10 mouse cellular contexts compared by ENCODE assay signal in genomic region chr5:119691075-119691474, GRCm38 (mm10). TPM values are rescaled to one million over a fixed set of nuclear protein-coding genes. Genes with fewer than 3 reads are reported as not detected.
A peak's percentile ranks its signal among the peaks of the same experiment; 100 is the strongest.
DNase-seq lines count a peak whose midpoint lies in the region; ATAC-seq lines count a peak whose summit lies in the region.
"Had no signal": no experiment of that assay in that cellular context is flagged by ENCODE, and none has a peak within 500 bp of the region (broad histone marks: within the 10 kb centered on the region; RNA-seq: fewer than 3 reads in every experiment).

No protein-coding gene starts in this region.

- peaks cover 10% of the 10 kb centered on the region for H3K4me1 ChIP-seq in intestine, embryonic 14.5 days (replicated peaks; ENCODE audit: control insufficient read depth, insufficient read depth, low read length)
- H3K4me1 ChIP-seq in intestine, embryonic 15.5 days (replicated peaks) = peaks cover 9% of the 10 kb centered on the region
- peaks cover 8% of the 10 kb centered on the region; the same call in 1 of the 2 replicates for H3K4me1 ChIP-seq in embryonic facial prominence, embryonic 11.5 days (ENCODE audit: control insufficient read depth, insufficient read depth, low read length)
- H3K4me1 ChIP-seq in intestine, embryonic 16.5 days (ENCODE audit: control insufficient read depth, insufficient read depth, low read length) = peaks cover 12% of the 10 kb centered on the region
- H3K4me1 ChIP-seq: neural tube, embryonic 13.5 days had no signal

- no peak overlapping the region for H3K4me3 ChIP-seq in intestine, embryonic 14.5 days (ENCODE audit: low read depth, low read length)
- H3K4me3 ChIP-seq in intestine, embryonic 15.5 days (replicated peaks) = no peak overlapping the region
- no peak overlapping the region for H3K4me3 ChIP-seq in embryonic facial prominence, embryonic 11.5 days (ENCODE audit: low read depth, low read length)
- no peak overlapping the region for H3K4me3 ChIP-seq in intestine, embryonic 16.5 days (ENCODE audit: low read length)
- H3K4me3 ChIP-seq: erythroblast, embryonic 14.5 days; neural tube, embryonic 13.5 days had no signal

- H3K9ac ChIP-seq in intestine, embryonic 14.5 days (ENCODE audit: low read length) = no peak overlapping the region
- no peak overlapping the region for H3K9ac ChIP-seq in intestine, embryonic 15.5 days
- H3K9ac ChIP-seq in embryonic facial prominence, embryonic 11.5 days (replicated peaks; ENCODE audit: low read length) = no peak overlapping the region; the same call in 1 of the 2 replicates
- no peak overlapping the region for H3K9ac ChIP-seq in intestine, embryonic 16.5 days (ENCODE audit: low read depth, low read length)
- H3K9ac ChIP-seq: neural tube, embryonic 13.5 days had no signal

- H3K4me2 ChIP-seq in intestine, embryonic 14.5 days (ENCODE audit: low read length) = no peak overlapping the region
- H3K4me2 ChIP-seq in intestine, embryonic 15.5 days (replicated peaks) = no peak overlapping the region
- H3K4me2 ChIP-seq in embryonic facial prominence, embryonic 11.5 days (ENCODE audit: low read depth, low read length) = no peak overlapping the region
- no peak overlapping the region for H3K4me2 ChIP-seq in intestine, embryonic 16.5 days (ENCODE audit: low read depth, low read length)
- H3K4me2 ChIP-seq: neural tube, embryonic 13.5 days had no signal

- WGBS in intestine, embryonic 14.5 days = under 1% methylated on average over 13 of the region's 13 CpGs
- WGBS in intestine, embryonic 15.5 days = 2% methylated on average over 13 of the region's 13 CpGs
- under 1% methylated on average over 13 of the region's 13 CpGs for WGBS in embryonic facial prominence, embryonic 11.5 days
- 1% methylated on average over 13 of the region's 13 CpGs for WGBS in intestine, embryonic 16.5 days

- 0 out of 2 replicates have a peak, but pooled peaks have one; percentile 31 for ATAC-seq in intestine, embryonic 14.5 days (replicated peaks; ENCODE audit: low FRiP score, low TSS enrichment, low read depth)
- no peak for ATAC-seq in intestine, embryonic 15.5 days
- 0 out of 2 replicates have a peak, but pooled peaks have one; percentile 26 for ATAC-seq in embryonic facial prominence, embryonic 11.5 days (replicated peaks; ENCODE audit: insufficient number of reproducible peaks, low FRiP score, low TSS enrichment, low read depth)
- 0 out of 2 replicates have a peak, but pooled peaks have one; percentile 39 for ATAC-seq in intestine, embryonic 16.5 days

- no peaks in the 10 kb centered on the region for H3K36me3 ChIP-seq in intestine, embryonic 14.5 days (ENCODE audit: control insufficient read depth, insufficient read depth, low read length)
- H3K36me3 ChIP-seq in intestine, embryonic 15.5 days = no peaks in the 10 kb centered on the region
- H3K36me3 ChIP-seq in embryonic facial prominence, embryonic 11.5 days (replicated peaks; ENCODE audit: control insufficient read depth, insufficient read depth, low read depth, low read length) = no peaks in the 10 kb centered on the region
- H3K36me3 ChIP-seq in intestine, embryonic 16.5 days (ENCODE audit: control insufficient read depth, insufficient read depth, low read length) = no peaks in the 10 kb centered on the region
- H3K36me3 ChIP-seq: neural tube, embryonic 13.5 days had no signal

- H3K27me3 ChIP-seq in intestine, embryonic 14.5 days (replicated peaks; ENCODE audit: control insufficient read depth, insufficient read depth, low read length) = peaks cover 41% of the 10 kb centered on the region
- peaks cover 33% of the 10 kb centered on the region for H3K27me3 ChIP-seq in intestine, embryonic 15.5 days (replicated peaks)
- peaks cover 29% of the 10 kb centered on the region for H3K27me3 ChIP-seq in embryonic facial prominence, embryonic 11.5 days (ENCODE audit: control insufficient read depth, insufficient read depth, low read length)
- peaks cover 12% of the 10 kb centered on the region; the same call in 1 of the 2 replicates for H3K27me3 ChIP-seq in intestine, embryonic 16.5 days (replicated peaks; ENCODE audit: control insufficient read depth, insufficient read depth, low read length)

- H3K27ac ChIP-seq in intestine, embryonic 14.5 days (ENCODE audit: low read depth) = no peak overlapping the region
- H3K27ac ChIP-seq in intestine, embryonic 15.5 days = no peak overlapping the region
- H3K27ac ChIP-seq in embryonic facial prominence, embryonic 11.5 days (replicated peaks; ENCODE audit: low read depth, low read length) = no peak overlapping the region
- no peak overlapping the region for H3K27ac ChIP-seq in intestine, embryonic 16.5 days (ENCODE audit: low read length)
- H3K27ac ChIP-seq: neural tube, embryonic 13.5 days had no signal

- no peaks in the 10 kb centered on the region for H3K9me3 ChIP-seq in intestine, embryonic 14.5 days (ENCODE audit: control insufficient read depth, low read length)
- no peaks in the 10 kb centered on the region for H3K9me3 ChIP-seq in intestine, embryonic 15.5 days
- no peaks in the 10 kb centered on the region for H3K9me3 ChIP-seq in embryonic facial prominence, embryonic 11.5 days (replicated peaks; ENCODE audit: control insufficient read depth, low read length)
- no peaks in the 10 kb centered on the region for H3K9me3 ChIP-seq in intestine, embryonic 16.5 days (ENCODE audit: control insufficient read depth, low read length)
- H3K9me3 ChIP-seq: neural tube, embryonic 13.5 days had no signal

- peak; percentile 93 for DNase-seq in intestine, embryonic 14.5 days (ENCODE audit: low spot score)
- peak; percentile 89 for DNase-seq in adrenal gland, postnatal 10 days
- DNase-seq in embryonic facial prominence, embryonic 11.5 days (ENCODE audit: low spot score) = peak; percentile 93
- DNase-seq in left cerebral cortex, adult 9 months (ENCODE audit: low spot score in 2 of 2) = peak; percentile 23 to 75
- DNase-seq in naive thymus-derived CD4-positive, alpha-beta T cell, adult 2 months (ENCODE audit: low read depth) = peak; percentile 62
- peak; percentile 8 to 64 for DNase-seq in thymus, postnatal 10 days (ENCODE audit: low spot score in 2 of 2)

RNA-seq across cellular contexts. Expression of gene Tbx3, which starts 20.6 kb away (rescaled TPM):
- polyA plus RNA-seq in intestine, embryonic 14.5 days (2014; fragmentation: Nextera tagmentation; extraction: Ambion mirVana) = 44.1 and 45.5 TPM in 2 replicates
- 38.6 and 44.9 TPM in 2 replicates for polyA plus RNA-seq in intestine, embryonic 15.5 days (2015; fragmentation: Nextera tagmentation; extraction: Ambion mirVana)
- total RNA-seq in adrenal gland, postnatal 10 days (2021) = 100 to 1,000 TPM; 136 to 142 TPM
- polyA plus RNA-seq in embryonic facial prominence, embryonic 11.5 days (2014; fragmentation: Nextera tagmentation; extraction: Ambion mirVana) = 36.9 and 39.8 TPM in 2 replicates
- polyA plus RNA-seq in intestine, embryonic 16.5 days (2015; fragmentation: Nextera tagmentation; extraction: Ambion mirVana) = 37.5 and 44.6 TPM in 2 replicates
- polyA plus RNA-seq: erythroblast, embryonic 14.5 days had no signal

Comparison
In these comparisons a context has a peak if more than half of its experiments do, and no peak if none do; other contexts are left out.
1. DNase-seq: peak in every context shown above with its lines; median percentile 93 in intestine, embryonic 14.5 days; 93 in embryonic facial prominence, embryonic 11.5 days; 89 in adrenal gland, postnatal 10 days; 62 in naive thymus-derived CD4-positive, alpha-beta T cell, adult 2 months; 49 in left cerebral cortex, adult 9 months; 36 in thymus, postnatal 10 days.